Comparison of ENCODE assay signal across 30 mouse cellular contexts in genomic region chr7:96904936-96905335, GRCm38 (mm10). TPM values are rescaled to one million over a fixed set of nuclear protein-coding genes. Genes with fewer than 3 reads are reported as not detected.
DNase-seq lines count a peak whose midpoint lies in the region; ATAC-seq and TF ChIP-seq lines count a peak whose summit lies in the region.
"Had no signal": no experiment of that assay in that cellular context is flagged by ENCODE, and none has a peak within 500 bp of the region (broad histone marks: within the 10 kb centered on the region; RNA-seq: fewer than 3 reads in every experiment).

No protein-coding gene starts in this region.

- no peak overlapping the region for H3K9ac ChIP-seq in hindbrain, embryonic 14.5 days
- no peak overlapping the region for H3K9ac ChIP-seq in midbrain, embryonic 14.5 days (replicated peaks; ENCODE audit: low read length)
- H3K9ac ChIP-seq: embryonic facial prominence, embryonic 13.5 days; heart, embryonic 12.5 days; limb, embryonic 15.5 days; liver, embryonic 13.5 days; midbrain, embryonic 15.5 days had no signal

- H3K9me3 ChIP-seq in hindbrain, embryonic 10.5 days, result no peaks in the 10 kb centered on the region
- H3K9me3 ChIP-seq in hindbrain, embryonic 14.5 days (ENCODE audit: control insufficient read depth, low read length), result no peaks in the 10 kb centered on the region
- no peaks in the 10 kb centered on the region for H3K9me3 ChIP-seq in midbrain, embryonic 10.5 days (replicated peaks)
- no peaks in the 10 kb centered on the region for H3K9me3 ChIP-seq in midbrain, embryonic 14.5 days (ENCODE audit: control insufficient read depth, low read length)
- H3K9me3 ChIP-seq: embryonic facial prominence, embryonic 13.5 days; heart, embryonic 12.5 days; limb, embryonic 10.5 days; limb, embryonic 15.5 days; liver, embryonic 13.5 days; midbrain, embryonic 15.5 days had no signal

- peaks cover 58% of the 10 kb centered on the region for H3K36me3 ChIP-seq in hindbrain, embryonic 10.5 days
- no peaks in the 10 kb centered on the region for H3K36me3 ChIP-seq in hindbrain, embryonic 14.5 days (replicated peaks; ENCODE audit: control insufficient read depth, insufficient read depth)
- H3K36me3 ChIP-seq in midbrain, embryonic 10.5 days, result peaks cover 67% of the 10 kb centered on the region
- peaks cover 4% of the 10 kb centered on the region for H3K36me3 ChIP-seq in midbrain, embryonic 14.5 days (ENCODE audit: control insufficient read depth, insufficient read depth, low read length)
- H3K36me3 ChIP-seq: heart, embryonic 12.5 days; liver, embryonic 13.5 days; midbrain, embryonic 15.5 days had no signal

- H3K27me3 ChIP-seq in hindbrain, embryonic 10.5 days (ENCODE audit: insufficient read depth, poor library complexity, severe bottlenecking), result no peaks in the 10 kb centered on the region
- H3K27me3 ChIP-seq in hindbrain, embryonic 14.5 days (ENCODE audit: control insufficient read depth, insufficient read depth, low read length), result no peaks in the 10 kb centered on the region
- no peaks in the 10 kb centered on the region for H3K27me3 ChIP-seq in midbrain, embryonic 10.5 days (ENCODE audit: low read depth, poor library complexity, severe bottlenecking)
- H3K27me3 ChIP-seq in midbrain, embryonic 14.5 days (ENCODE audit: control insufficient read depth, insufficient read depth, low read length), result peaks cover 3% of the 10 kb centered on the region; the same call in 1 of the 2 replicates
- H3K27me3 ChIP-seq: embryonic facial prominence, embryonic 13.5 days; limb, embryonic 15.5 days; liver, embryonic 13.5 days; midbrain, embryonic 15.5 days had no signal

- peak overlapping the region; percentile 67 for H3K27ac ChIP-seq in hindbrain, embryonic 10.5 days
- H3K27ac ChIP-seq in hindbrain, embryonic 14.5 days, result no peak overlapping the region
- peak overlapping the region; percentile 64; the same call in 1 of the 2 replicates for H3K27ac ChIP-seq in midbrain, embryonic 10.5 days (replicated peaks)
- H3K27ac ChIP-seq in midbrain, embryonic 14.5 days (replicated peaks; ENCODE audit: low read depth, low read length), result no peak overlapping the region
- H3K27ac ChIP-seq: embryonic facial prominence, embryonic 13.5 days; heart, adult 2 months; kidney, postnatal 0 days; limb, embryonic 10.5 days; limb, embryonic 15.5 days; liver, embryonic 13.5 days; macrophage; midbrain, embryonic 15.5 days; stomach, postnatal 0 days had no signal

- no peak overlapping the region for H3K4me3 ChIP-seq in hindbrain, embryonic 10.5 days
- no peak overlapping the region for H3K4me3 ChIP-seq in hindbrain, embryonic 14.5 days (replicated peaks; ENCODE audit: low read length)
- no peak overlapping the region for H3K4me3 ChIP-seq in midbrain, embryonic 10.5 days
- no peak overlapping the region for H3K4me3 ChIP-seq in midbrain, embryonic 14.5 days (replicated peaks; ENCODE audit: low read depth, low read length)
- H3K4me3 ChIP-seq: embryonic facial prominence, embryonic 13.5 days; erythroblast, embryonic 14.5 days; heart, adult 2 months; heart, embryonic 12.5 days; limb, embryonic 10.5 days; limb, embryonic 15.5 days; liver, embryonic 13.5 days; midbrain, embryonic 15.5 days had no signal

- TF ChIP-seq POLR2A in brain, embryonic 14.5 days (IDR thresholded peaks at IDR 0.05; ENCODE audit: borderline replicate concordance, extremely low read depth, insufficient read depth, insufficient read length, poor library complexity, severe bottlenecking), result no peak

- no peak for ATAC-seq in hindbrain, embryonic 14.5 days (ENCODE audit: low FRiP score)
- ATAC-seq in midbrain, embryonic 14.5 days (ENCODE audit: low FRiP score, low TSS enrichment), result no peak
- ATAC-seq: intestine, embryonic 16.5 days; midbrain, embryonic 15.5 days had no signal

- H3K4me2 ChIP-seq in hindbrain, embryonic 14.5 days (replicated peaks), result no peak overlapping the region
- H3K4me2 ChIP-seq in midbrain, embryonic 14.5 days (ENCODE audit: low read length), result no peak overlapping the region
- H3K4me2 ChIP-seq: embryonic facial prominence, embryonic 13.5 days; heart, embryonic 12.5 days; limb, embryonic 15.5 days; liver, embryonic 13.5 days; midbrain, embryonic 15.5 days had no signal

- H3K4me1 ChIP-seq in hindbrain, embryonic 10.5 days (replicated peaks), result peaks cover 61% of the 10 kb centered on the region
- peaks cover 6% of the 10 kb centered on the region for H3K4me1 ChIP-seq in hindbrain, embryonic 14.5 days (replicated peaks; ENCODE audit: control insufficient read depth, insufficient read depth, low read length)
- H3K4me1 ChIP-seq in midbrain, embryonic 10.5 days, result peaks cover 54% of the 10 kb centered on the region
- peaks cover 31% of the 10 kb centered on the region for H3K4me1 ChIP-seq in midbrain, embryonic 14.5 days (ENCODE audit: control insufficient read depth, insufficient read depth, low read length)

- DNase-seq in hindbrain, embryonic 10.5 days (ENCODE audit: low spot score), result no peak
- no peak for DNase-seq in hindbrain, embryonic 14.5 days (ENCODE audit: low spot score)
- no peak for DNase-seq in midbrain, embryonic 10.5 days (ENCODE audit: low spot score)
- no peak for DNase-seq in midbrain, embryonic 14.5 days
- peak; percentile 35 for DNase-seq in brain, embryonic 14.5 days (ENCODE audit: low read depth)
- DNase-seq in adrenal gland, postnatal 25 days, result no peak
- no peak for DNase-seq in cerebellum, postnatal 4 days (ENCODE audit: low spot score in 2 of 2)
- DNase-seq: B cell, adult 2 months; cerebellum, adult 11-12 months; cerebellum, adult 9-11 months; gastrocnemius, postnatal 36 days; heart, adult 2 months; kidney, adult 8-10 months; layer of hippocampus, adult 9-11 months; liver, embryonic 13.5 days; lung, adult 18-20 months; right cerebral cortex, adult 18-20 months; right cerebral cortex, postnatal 4 days; thymus, adult 18-20 months; thymus, postnatal 25 days had no signal

- no peak for TF ChIP-seq CTCF in brain, embryonic 14.5 days (IDR thresholded peaks at IDR 0.05; ENCODE audit: borderline replicate concordance, extremely low read depth, insufficient read depth, insufficient read length)

- 87% methylated on average over 1 of the region's 1 CpGs for WGBS in hindbrain, embryonic 10.5 days
- 67% methylated on average over 1 of the region's 1 CpGs for WGBS in hindbrain, embryonic 14.5 days
- WGBS in midbrain, embryonic 10.5 days, result 83% methylated on average over 1 of the region's 1 CpGs
- WGBS in midbrain, embryonic 14.5 days, result 82% methylated on average over 1 of the region's 1 CpGs

RNA-seq across cellular contexts. Expression of gene Nars2, which starts 46.4 kb away (rescaled TPM):
- polyA plus RNA-seq in hindbrain, embryonic 10.5 days (2016; fragmentation: Nextera tagmentation; extraction: Ambion mirVana), result 22.3 and 22.7 TPM in 2 replicates
- 19.1 and 19.4 TPM in 2 replicates for polyA plus RNA-seq in hindbrain, embryonic 14.5 days (2014; fragmentation: Nextera tagmentation; extraction: Ambion mirVana)
- 24.4 and 26.1 TPM in 2 replicates for polyA plus RNA-seq in midbrain, embryonic 10.5 days (2016; fragmentation: Nextera tagmentation; extraction: Ambion mirVana)
- 16.5 and 18.6 TPM in 2 replicates for polyA plus RNA-seq in midbrain, embryonic 14.5 days (2014; fragmentation: Nextera tagmentation; extraction: Ambion mirVana)
- polyA plus RNA-seq in brain, embryonic 14.5 days (2012; rRNA removed), result 7.6 and 8.4 TPM in 2 replicates
- total RNA-seq in adrenal gland, postnatal 25 days (2021), result 19.3 and 19.9 TPM in 2 replicates

Comparison
In these comparisons a context has a peak if more than half of its experiments do, and no peak if none do; other contexts are left out.
1. H3K27ac ChIP-seq: peak in hindbrain, embryonic 10.5 days (single experiment) and midbrain, embryonic 10.5 days (single experiment); none in hindbrain, embryonic 14.5 days (single experiment) and midbrain, embryonic 14.5 days (single experiment).